Mouse (Mus musculus): ENCODE results near the gene Ccdc186.

Gene Ccdc186

DNA sequence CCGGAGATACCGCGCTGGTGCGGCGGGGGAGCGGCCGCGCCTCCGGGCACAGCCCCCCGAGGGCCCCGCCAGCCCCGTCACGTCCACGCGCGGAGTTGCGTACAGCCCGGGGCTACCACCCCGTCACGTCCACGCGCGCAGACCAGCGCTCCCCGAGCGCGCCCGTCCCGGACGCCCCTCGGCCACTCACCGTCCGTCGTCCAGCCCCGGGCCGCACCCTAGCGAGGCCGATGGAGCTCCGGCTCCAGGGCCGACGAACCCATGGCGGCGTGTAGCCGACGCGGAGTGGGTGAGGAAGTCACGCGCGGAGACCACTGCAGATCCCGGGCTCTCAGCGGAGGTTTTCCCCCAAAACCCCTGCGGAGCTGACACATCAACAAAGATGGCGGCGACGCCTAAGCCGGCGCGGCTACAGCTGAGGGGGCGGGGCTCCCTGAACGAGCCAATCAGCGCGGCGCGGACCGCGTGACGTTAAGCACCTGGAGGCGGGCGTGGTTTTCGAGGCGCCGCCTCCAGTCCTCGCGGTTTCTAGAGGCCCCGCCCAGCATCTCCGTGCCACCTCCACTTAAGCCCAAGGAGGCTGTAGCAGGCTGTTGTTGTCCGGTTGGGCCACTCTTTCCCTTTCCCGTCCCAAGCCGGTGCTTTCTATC, at the start of gene Ccdc186:
Gene Ccdc186, minus strand, starts transcription at position 393 of the 650 bp plus-strand sequence.
- DNase-seq (ENCODE audit: low read depth, low spot score) = peak; percentile 90

DNA sequence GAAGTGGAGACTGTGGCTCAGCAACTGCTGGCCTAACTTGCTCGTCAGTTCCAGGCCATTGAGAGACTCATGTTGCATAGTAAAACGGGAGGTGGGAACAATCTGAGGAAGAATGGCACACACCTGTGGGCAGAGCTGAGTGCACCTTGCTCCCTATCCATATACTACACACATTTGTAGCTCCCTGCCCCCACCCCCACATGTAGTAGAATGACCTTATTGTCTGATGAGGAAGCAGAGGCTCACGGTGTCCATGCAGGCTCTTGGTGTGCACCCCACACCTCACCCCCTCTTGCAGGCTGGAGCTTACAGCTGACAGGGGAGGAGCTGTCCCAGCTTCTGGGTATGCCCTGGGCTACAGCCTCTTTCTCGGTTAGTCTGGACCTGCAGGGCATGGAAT, 45.7 kb upstream of the Ccdc186 start:
- no peak for DNase-seq (ENCODE audit: low read depth, low spot score)

DNA sequence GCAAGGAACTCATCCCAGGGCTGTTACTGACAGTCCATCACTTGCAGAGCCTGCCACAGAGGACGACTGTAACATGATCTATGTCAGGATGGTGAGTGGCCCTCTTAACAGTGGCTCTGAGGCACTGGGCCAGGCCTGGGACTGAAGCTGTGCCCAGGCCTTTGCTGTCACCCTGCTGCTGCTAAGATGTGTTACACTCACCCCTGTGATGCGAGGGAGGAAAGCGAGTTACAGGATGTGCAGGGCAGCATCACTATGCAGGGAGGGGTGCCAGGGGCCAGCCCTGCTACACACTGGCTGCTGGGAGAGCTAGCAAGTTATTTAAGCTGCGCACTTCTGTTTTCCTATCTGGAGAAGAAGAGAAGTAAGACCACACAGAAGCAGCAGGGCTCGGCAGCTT, 34.5 kb upstream of the Ccdc186 start:
- no peak for DNase-seq (ENCODE audit: low read depth, low spot score)

DNA sequence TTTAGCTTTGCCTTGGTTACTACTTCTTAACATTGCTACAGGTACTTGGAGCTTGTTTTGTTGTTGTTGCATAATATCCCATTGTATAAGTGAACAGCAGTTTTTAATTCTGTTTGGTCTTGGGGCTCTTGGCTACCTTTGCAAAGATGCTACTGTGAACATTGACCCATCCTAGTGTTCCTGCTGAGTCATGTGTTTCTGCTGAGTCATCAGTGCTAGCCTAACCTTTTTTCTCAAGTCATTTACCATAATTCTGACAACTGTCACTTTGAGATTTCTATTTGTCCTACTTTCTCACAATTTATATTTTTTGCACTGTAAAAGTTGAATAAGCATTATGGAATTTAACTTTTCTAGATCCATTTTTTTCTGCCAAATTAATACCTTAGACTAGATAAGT, 30.6 kb upstream of the Ccdc186 start:
- DNase-seq (ENCODE audit: low read depth, low spot score) = no peak

DNA sequence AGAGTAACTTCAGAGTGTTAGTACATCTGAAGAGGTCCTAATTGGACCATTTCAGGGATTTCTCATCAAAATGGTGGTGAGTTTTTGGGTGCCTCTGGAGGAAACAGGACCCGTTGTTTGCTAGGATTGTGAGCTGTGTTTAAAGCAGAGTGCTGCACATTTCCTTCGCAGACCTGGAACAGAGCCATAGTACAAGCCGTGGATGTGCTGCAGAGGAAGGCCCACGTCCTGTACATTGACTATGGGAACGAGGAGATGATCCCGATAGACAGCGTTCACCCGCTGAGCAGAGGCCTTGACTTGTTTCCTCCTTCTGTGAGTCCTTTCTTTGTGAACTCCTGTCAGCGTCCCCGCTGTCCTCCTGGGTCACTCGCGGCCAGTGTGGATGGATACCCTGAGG, 21.0 kb upstream of the Ccdc186 start:
- DNase-seq (ENCODE audit: low read depth, low spot score) = no peak

DNA sequence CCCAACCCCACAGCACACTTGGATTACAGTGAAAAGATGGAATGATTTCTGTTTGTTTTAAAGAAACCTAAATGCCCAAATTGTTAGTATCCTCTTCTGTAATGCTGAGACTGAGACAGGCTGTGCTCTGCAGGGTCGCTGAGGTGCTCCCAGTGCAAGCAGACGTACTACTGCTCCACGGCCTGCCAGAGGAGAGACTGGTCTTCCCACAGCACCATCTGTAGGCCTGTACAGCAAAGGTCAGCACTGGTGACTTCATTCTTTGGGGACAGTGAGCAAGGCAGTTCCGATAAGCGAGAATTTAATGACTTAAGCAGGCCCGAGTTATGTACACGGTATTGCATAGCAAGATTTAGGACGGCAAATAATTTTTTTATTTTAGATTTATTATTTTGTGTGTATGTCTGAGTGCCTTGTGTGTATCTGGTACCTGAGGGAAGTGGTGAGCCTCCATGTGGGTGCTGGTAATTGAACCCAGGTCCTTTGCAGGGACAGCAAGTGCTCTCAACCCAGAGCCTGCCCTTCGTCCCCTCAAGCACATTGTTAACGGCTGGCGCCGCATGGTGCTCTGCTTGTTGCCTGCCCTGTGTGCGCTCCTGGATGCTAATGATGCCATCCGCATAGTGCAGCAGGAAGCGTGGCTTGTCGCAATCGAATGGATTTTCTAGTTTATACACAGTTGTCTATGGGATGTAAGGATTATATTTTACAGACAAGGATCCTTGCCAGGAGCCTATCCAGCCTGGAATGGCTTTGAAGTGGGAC, 17.1 kb upstream of the Ccdc186 start:
- DNase-seq (ENCODE audit: low read depth, low spot score) = no peak

DNA sequence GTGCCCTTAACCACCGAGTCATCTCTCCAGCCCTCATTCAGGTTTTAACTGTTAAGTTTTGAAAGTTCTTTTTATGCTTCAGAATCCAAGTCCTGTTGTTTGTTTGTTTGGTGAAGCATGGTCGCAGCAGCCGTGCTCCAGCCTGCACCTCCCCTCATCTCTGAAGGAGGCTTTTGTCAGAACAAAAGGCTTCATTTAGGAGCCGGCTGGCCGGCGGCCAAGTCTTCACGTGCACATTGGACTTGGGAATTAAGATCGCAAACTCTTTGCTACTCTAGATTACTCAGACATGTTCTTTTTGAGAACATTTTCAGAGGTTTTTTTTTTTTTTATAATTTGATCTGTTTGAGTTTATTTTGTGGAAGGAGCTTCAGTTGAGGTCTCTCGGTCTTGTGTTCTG, 13.3 kb upstream of the Ccdc186 start:
- no peak for DNase-seq (ENCODE audit: low read depth, low spot score)

DNA sequence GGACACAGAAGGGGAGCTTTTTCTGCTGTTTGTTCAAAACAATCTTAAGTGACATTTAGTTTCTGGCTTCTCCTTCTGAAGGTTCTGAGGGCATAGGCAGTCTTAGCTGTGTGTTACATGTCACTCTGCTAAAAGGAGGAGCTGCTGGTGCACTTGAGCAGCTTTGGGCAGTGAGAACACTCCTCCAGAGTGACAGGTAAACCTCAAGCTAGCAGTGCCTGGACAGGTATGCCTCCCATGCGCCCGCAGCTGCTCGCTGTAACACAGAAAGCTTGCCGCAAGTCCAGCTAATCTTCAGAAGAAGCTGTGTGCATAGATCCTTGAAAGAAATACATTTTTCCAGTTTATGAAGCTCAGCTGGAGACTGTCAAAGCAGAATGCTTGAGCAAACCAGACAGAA, 8.2 kb upstream of the Ccdc186 start:
- DNase-seq (ENCODE audit: low read depth, low spot score) = no peak

DNA sequence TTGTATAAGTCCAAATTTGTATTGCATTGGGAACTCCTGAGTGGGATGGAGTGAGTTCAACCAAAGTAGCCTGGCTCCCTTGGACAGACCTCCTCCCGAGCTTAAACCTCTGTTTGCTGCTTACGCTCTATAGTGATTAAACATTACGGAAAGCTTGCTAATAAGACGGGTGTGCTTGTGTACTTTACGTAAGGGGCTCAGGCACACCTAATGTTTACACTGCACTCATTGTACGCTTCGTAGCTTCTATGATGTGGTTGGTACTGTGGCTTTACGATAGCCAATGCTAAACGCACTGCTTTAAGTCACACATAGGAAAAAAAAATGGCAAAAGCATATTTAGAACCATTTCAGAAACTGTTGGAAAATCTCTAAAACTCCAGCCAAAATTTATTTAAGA, 7.3 kb upstream of the Ccdc186 start:
- no peak for DNase-seq (ENCODE audit: low read depth, low spot score)

DNA sequence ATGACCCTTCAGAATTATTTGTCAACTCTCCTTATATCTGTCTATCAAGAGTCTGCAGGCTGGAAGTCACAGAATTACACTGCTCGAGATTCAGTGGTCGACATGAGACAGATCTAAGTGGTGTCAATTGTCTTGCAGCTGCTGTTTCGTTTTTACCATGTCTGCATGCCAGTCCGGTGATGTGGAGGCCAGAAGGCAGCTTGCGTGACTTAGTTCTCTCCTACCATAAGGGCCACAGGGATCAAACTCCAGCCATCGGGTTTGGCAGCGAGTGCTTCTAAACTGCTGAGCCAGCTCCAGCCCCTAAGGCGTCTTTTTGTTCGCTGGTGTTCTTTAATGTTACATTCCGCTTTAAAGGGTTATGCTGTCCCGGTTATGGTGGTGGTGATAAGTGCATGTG, 6.3 kb upstream of the Ccdc186 start:
- DNase-seq (ENCODE audit: low read depth, low spot score) = no peak

DNA sequence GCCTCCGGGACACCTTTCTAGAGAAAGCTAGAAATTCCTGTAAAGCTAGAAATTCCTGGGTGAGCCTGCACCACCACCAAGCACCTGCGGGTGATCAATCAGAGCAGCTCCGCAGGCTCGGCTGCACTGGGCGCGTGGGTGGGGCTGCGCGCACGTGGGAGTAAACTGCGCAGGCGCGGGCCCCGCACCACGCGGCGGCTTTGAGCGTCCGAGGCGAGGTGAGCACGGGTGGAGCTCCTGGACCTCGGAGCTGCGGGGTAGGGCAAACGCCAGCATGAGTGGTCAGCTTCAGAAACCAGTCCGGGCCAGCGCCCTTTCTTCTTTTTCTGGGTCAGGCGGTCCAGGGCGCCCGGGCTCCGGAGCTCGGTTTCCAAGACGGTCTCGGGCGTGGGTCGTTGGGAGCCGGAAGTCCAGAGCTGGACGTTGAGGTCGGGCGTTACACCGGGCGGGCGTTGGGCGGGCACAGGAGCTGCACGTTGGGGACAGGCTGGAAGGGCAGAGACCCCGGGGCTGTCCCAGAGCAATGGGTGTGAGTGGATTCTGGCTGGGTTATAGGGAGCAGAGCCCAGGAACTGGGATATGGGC, 4.1 kb upstream of the Ccdc186 start, which contains the start of gene Tdrd1:
Gene Tdrd1, plus strand, starts transcription at position 163 of the 585 bp plus-strand sequence.
- no peak for DNase-seq (ENCODE audit: low read depth, low spot score)

DNA sequence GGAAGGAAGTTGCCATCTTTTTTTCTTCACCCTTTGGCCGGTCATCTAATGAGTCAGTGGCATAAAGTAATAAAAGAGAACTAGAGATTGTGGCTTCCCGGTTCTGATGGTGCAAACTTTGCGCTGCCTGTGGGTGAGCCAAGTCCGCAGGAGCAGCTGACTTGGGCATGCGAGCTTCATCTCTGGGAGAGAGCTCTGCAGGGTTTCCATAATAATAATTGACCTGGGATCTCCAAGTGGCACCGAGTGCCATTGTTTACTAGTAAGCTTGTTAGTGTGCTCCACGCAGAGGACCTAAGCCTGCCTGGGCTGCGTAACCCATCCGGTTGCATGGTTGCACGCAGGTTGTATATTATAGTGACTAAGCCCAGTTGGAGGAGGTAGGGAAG, 452 bp upstream of the Ccdc186 start:
- DNase-seq (ENCODE audit: low read depth, low spot score) = no peak

DNA sequence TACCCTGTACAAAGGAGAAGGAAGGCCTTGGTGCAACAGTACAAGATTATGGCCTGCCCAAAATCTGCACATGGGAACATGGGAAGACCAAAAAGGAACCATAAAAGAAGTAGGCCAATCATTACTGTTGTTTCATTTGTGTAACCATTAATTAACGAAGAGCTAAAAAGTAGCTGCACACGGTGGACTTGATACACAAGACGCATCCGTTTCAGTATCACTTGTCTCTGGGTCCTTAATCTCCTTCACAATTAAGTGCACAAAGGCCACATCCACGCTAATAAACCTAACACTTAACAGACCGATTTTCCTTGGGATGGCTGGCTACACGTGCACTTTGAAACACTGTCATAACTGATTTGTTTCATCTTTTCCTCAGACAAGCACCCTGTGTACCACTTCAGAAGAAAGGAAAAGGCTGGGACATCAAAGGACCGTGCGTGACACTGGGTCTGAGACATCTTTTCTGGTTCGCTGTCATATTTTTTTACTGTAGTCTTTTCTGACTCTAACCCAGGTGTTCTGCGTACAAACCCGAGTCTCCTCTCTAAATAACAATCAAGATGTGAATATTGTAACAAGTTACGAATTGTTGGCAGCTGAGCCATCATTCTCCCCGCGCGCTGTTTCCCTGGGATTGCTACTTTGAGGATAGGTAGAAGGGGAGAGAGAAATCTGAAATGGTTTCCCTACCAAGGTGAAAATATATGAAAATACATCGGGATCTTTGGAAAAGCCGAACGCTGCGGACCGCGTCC, 771 bp downstream of the Ccdc186 start:
- no peak for DNase-seq (ENCODE audit: low read depth, low spot score)

DNA sequence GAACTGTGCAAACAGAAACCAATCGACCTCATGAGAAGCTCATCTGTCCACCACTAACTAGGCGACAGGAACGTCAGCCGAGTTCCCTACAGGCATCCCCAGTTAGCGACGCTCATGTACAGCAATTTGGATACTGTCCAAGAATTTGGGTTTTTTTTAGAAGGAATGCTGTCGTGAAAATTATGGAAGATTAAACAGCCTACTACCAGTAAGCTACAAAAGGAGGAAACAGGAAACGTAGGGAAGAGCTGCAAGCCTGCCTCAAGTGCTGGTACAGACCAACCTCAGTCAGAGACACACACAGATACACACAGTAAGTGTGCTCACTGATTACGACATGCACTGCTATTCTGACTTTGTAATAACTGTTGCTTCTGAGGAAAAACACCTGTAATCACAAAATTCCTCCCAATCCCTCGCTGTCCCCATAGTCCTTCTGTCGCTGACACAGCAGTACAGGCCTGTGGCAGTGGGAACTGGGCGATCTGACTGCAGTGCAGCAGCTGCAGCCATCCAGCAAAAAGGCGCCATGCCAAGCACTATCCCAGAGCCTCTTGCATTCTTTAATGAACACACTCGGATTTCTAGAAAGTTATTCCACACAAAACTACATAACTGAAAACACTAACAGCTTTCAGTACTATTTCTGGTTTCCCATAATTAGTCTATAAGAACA, 4.0 kb downstream of the Ccdc186 start:
- no peak for DNase-seq (ENCODE audit: low read depth, low spot score)

DNA sequence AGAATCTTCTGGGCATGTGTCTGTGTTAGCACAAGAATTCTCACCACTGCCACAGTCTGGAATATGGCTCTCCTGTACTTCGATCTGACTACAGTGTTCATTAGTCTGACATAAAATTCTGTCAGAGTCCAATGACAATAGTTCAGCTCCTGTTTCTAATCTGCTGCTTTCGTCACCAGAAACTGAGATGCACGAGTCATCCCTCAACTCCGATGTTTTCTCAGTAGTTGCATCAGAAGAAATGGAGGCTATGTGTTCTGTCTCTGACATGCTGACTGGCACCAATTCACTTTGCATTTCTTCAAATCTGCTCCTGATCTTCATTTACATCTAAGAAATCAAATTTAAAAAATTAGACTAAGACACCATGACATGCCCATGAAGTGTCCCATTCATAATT, 8.6 kb downstream of the Ccdc186 start:
- no peak for DNase-seq (ENCODE audit: low read depth, low spot score)

DNA sequence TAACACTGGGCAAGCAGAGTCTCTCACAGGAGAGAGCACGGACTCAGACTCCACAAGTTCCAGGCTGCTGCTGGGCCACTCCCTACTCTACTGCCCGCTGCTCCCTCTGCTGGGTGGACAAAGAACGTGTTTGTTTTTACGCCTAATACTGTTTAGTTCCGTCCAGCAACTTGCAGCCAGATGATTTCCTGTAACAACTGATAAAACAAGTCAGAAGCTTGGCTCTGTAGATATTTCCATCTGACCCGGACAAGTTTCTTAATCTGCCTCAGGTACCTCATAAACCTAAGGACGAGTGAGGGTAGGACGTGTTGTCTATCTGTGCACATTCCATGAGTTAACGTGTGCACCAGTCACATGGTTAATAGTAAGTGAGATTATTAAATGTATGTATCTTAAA, 10.4 kb downstream of the Ccdc186 start:
- DNase-seq (ENCODE audit: low read depth, low spot score) = no peak

DNA sequence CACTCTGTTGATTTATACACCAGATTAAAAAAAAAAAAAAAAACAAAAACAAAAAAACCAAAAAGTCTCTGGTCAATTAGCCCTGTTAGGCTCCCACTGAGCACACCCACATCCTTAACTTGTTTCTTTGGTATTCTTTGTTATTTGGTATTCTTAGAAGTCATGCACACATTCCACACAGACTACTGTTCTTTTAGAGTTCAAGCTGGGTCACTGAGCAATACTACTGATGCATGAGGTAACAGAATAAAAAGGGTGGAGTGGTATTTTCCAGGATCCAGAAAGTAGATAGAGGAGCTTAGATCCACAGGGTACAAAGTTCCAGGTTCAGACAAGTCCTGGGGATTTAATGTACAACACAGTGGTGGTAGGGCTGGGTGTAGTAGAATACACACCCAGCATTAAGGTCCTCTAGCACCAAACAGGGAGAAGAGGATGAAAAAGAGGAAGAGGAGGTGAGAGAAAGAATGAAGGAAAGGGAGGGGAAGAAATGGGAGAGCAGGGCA, 11.3 kb downstream of the Ccdc186 start:
- DNase-seq (ENCODE audit: low read depth, low spot score) = no peak

DNA sequence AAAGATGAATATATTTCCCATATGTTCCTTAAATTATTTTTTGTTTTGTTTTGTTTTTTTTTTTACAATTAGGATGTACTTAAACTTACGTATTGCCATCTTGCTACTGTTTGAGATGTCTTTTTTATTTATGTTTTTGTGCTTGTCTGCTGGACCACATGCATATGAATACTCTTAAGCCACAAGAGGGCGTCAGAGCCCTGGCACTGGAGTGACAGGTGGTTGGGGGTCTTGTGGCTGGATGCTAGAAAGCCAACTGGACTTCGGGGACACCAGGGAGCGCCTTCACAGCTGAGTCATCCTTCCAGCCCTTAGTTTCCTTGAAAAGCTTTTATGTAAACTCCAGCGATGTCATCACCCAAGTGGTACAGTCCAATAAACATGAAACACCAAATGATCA, 13.2 kb downstream of the Ccdc186 start:
- DNase-seq (ENCODE audit: low read depth, low spot score) = peak; percentile 34

DNA sequence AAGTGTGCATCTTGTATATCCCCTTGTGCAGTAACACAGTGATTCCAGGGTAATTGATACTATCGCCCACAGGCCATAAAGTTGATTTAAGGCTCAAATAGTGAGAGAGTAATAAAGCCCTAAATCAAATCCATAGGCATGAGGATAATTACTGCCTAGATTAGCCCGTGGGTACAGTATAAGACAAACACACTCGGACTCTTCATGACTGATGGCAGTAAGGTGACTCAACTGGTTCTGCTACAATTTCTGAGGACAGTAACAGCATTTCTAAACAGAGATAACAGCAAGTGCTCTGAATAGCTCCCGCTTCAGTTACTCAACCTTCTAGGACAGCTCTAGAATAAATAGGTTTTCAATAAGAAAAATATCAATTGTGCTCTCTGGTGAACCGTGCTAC, 14.9 kb downstream of the Ccdc186 start:
- no peak for DNase-seq (ENCODE audit: low read depth, low spot score)

DNA sequence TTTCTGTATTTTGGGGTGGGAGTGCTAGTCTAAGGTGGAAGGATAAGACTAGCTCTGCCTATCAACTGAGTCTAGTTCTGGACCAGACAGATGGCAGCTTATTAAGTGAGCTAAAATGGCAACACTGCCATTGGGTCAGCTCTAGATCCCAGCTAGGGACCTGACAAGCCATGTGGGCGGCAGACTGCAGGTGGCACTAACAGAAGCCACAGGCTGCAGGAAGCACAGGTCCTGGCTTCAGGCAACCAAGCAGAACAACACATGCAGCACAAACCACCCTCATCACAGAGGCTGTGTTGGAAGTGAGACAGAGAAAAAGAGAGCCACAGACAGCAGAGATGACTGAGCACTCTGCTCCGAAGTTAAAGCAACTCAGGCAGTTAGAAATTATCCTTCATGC, 16.6 kb downstream of the Ccdc186 start:
- no peak for DNase-seq (ENCODE audit: low read depth, low spot score)

DNA sequence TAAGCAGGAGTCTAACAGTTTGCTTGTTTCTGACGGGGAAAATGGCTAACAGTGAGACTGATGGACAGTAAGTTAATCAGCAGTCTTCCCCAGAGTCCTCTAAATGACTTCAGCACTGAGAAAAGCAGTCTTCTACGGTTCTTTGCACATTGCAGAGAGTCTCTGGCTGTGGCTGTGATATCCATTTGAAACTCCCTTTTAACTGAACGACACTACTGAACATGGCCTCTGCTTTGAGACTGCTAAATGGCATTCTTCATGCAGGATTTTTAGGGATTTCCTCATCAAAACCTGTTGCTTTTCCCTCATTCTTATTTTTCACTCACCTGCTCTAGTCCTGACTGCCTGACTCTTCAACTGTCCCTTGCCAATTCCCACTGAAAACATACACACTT, 19.6 kb downstream of the Ccdc186 start:
- no peak for DNase-seq (ENCODE audit: low read depth, low spot score)
